Mouse (Mus musculus): ENCODE data around the gene Brms1. TPM values are rescaled to one million over a fixed set of nuclear protein-coding genes. Genes with fewer than 3 reads are reported as not detected.
A peak's percentile ranks its signal among the peaks of the same experiment; 100 is the strongest.

The Brms1 gene
- total and polyA plus RNA-seq, 3 experiments = 22.8 to 50.9 (median 36.3) TPM

DNA sequence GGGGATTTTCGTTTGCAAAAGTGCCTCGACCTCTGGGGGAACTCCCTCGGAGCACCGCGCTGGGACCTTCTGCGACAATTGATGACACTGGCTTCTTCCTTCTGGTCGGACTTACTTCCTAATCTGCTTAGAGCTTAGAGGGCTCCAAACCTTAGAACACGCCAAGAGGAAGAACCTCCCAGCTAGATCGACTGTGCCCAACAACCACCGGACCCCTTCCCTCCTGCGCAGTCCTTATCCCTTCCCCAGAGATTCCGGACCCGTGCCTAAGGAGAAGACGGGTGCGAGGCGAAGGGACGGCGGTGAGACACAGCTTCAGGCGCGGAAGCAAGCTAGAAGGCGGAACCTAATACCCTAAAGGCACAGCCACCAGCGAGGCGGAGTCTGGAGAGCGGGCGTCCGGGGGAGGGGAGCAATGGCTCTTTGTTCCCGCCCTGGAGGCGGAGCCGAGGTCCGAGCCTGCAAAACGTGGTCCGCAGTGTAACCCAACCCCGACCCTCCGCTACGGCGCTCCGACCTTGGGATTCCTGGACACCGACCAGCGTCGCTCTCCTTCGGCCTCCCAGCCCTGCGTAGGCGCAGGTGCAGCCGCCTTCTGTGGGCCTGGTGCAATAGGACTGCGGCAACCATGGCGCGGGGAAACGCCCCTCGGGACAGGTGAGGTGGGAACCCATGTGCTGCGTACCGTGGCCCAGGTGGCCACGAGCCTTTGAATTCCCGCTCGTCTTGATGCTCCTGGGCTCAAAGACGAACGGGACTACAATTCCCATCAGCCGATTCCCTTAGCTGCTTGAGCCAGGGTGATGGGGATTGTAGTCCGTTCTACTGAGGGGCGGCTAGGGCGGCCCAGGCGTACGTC is 17.3 kb upstream of the Brms1 start, which contains the start of gene Slc29a2:
Slc29a2 (plus strand) TSS at position 240 of the 859 bp plus-strand sequence.
- dilution Hi-C loops (cut with MboI; ENCODE audit: extremely low pct_ligation_motif_present, extremely low pct_unique_long_range_greater_than_20kb, low sequenced_read_pairs) (no loop called here), in situ Hi-C loops (cut with MboI; ENCODE audit: low pct_ligation_motif_present, low pct_unique_long_range_greater_than_20kb, low sequenced_read_pairs) (no loop called here)
- H3K4me1 ChIP-seq (ENCODE audit: control insufficient read depth in 1 of 2, insufficient read depth in 2 of 2) = peaks cover 10 to 14% of the 10 kb centered on the region in 2 experiments
- no peaks in the 10 kb centered on the region for H3K9me3 ChIP-seq (replicated peaks; ENCODE audit: low read length)
- peaks cover 4% of the 10 kb centered on the region for H3K27me3 ChIP-seq (replicated peaks)
- DNase-seq (ENCODE audit: extremely low read depth) = peak; percentile 90
- H3K9ac ChIP-seq (ENCODE audit: insufficient read depth, low read depth) = peak within 1 kb of the TSS; percentile 18; the same call in 1 of the 2 replicates
- H3K36me3 ChIP-seq (replicated peaks in 1 of 2; ENCODE audit: control insufficient read depth in 1 of 2, insufficient read depth in 1 of 2, low read length in 1 of 2) = peaks cover 8 to 28% of the 10 kb centered on the region in 2 experiments
- no peaks in the 10 kb centered on the region for H3K79me2 ChIP-seq (replicated peaks; ENCODE audit: control insufficient read depth, extremely low read depth, insufficient read depth, poor library complexity, severe bottlenecking)
- H3K4me3 ChIP-seq (replicated peaks in 1 of 3; ENCODE audit: low read depth in 2 of 3, low read length in 2 of 3, poor library complexity in 1 of 3) = peak within 1 kb of the TSS; percentile 67 to 89 (median 69)
- peak within 1 kb of the TSS; percentile 76 for H3K27ac ChIP-seq (ENCODE audit: insufficient read depth, low read depth)
- no peak for TF ChIP-seq GABPA (IDR thresholded peaks at IDR 0.05; ENCODE audit: insufficient replicate concordance, low read depth, low read length)
- TF ChIP-seq ELF1 (IDR thresholded peaks at IDR 0.05; ENCODE audit: low read depth, low read length) = peak; percentile 80
- TF ChIP-seq ZNF384 (IDR thresholded peaks at IDR 0.05; ENCODE audit: low read depth, low read length) = no peak
- TF ChIP-seq KAT2A (IDR thresholded peaks at IDR 0.05; ENCODE audit: insufficient replicate concordance, low read length) = no peak
- no peak for TF ChIP-seq SMC3 (IDR thresholded peaks at IDR 0.05; ENCODE audit: low read depth, low read length)
- peak; percentile 83 for TF ChIP-seq HCFC1 (IDR thresholded peaks at IDR 0.05; ENCODE audit: low read depth, low read length)
- no peak for TF ChIP-seq RCOR1 (conservative IDR thresholded peaks at IDR 0.05; ENCODE audit: low read depth, low read length)
- TF ChIP-seq SIN3A (IDR thresholded peaks at IDR 0.05; ENCODE audit: low read length) = no peak; the same call in 1 of the 2 replicates
- peak; percentile 79; the same call in 1 of the 2 replicates for TF ChIP-seq POLR2AphosphoS2 (IDR thresholded peaks at IDR 0.05; ENCODE audit: low read depth, low read length)
- TF ChIP-seq JUN (IDR thresholded peaks at IDR 0.05; ENCODE audit: insufficient read depth, low read depth, low read length) = no peak
- TF ChIP-seq UBTF (IDR thresholded peaks at IDR 0.05; ENCODE audit: low read depth, low read length) = peak; percentile 71; the same call in 1 of the 2 replicates
- TF ChIP-seq E2F4 (IDR thresholded peaks at IDR 0.05; ENCODE audit: insufficient replicate concordance, low read depth, low read length) = 0 out of 2 replicates have a peak, but pooled peaks have one; percentile 48
- TF ChIP-seq NELFE (IDR thresholded peaks at IDR 0.05; ENCODE audit: low read depth, low read length) = peak; percentile 97
- TF ChIP-seq MAFK (IDR thresholded peaks at IDR 0.05; ENCODE audit: insufficient replicate concordance, low read length) = no peak
- TF ChIP-seq ZMIZ1 (IDR thresholded peaks at IDR 0.05; ENCODE audit: low read depth, low read length) = peak; percentile 90
- no peak for TF ChIP-seq CHD1 (IDR thresholded peaks at IDR 0.05; ENCODE audit: low read depth, low read length)
- TF ChIP-seq MXI1 (IDR thresholded peaks at IDR 0.05; ENCODE audit: low read depth, low read length) = peak; percentile 82
- TF ChIP-seq MAX (IDR thresholded peaks at IDR 0.05; ENCODE audit: low read length) = peak; percentile 68
- TF ChIP-seq USF1 (IDR thresholded peaks at IDR 0.05; ENCODE audit: low read depth, low read length) = no peak
- peak; percentile 97 for TF ChIP-seq POLR2A (IDR thresholded peaks at IDR 0.05; ENCODE audit: low read depth, low read length)
- peak; percentile 85 for TF ChIP-seq MYC (IDR thresholded peaks at IDR 0.05; ENCODE audit: low read depth, low read length)
- TF ChIP-seq TBP (conservative IDR thresholded peaks at IDR 0.05; ENCODE audit: low read depth, low read length) = peak; percentile 60
- no peak; the same call in 1 of the 2 replicates for TF ChIP-seq MEF2A (IDR thresholded peaks at IDR 0.05; ENCODE audit: borderline replicate concordance, low read depth, low read length)
- H3K4me2 ChIP-seq (ENCODE audit: insufficient read depth, low read depth, poor library complexity, severe bottlenecking) = peak within 1 kb of the TSS; percentile 79

All from CH12.LX (cell line).